Mouse (Mus musculus) forebrain, embryonic 13.5 days (tissue): ENCODE measurements around the gene Ubr1. TPM values are rescaled to one million over a fixed set of nuclear protein-coding genes. Genes with fewer than 3 reads are reported as not detected.

ENCODE experiments used
- ATAC-seq: fragments of 200-750 bp; cut with Nextera tagmentation; 2 replicates; pipeline ENCODE4 v1.8.0; 2017
- H3K27ac ChIP-seq: fragments of 300-500 bp; sonication (generic); 2 replicates; pipeline ENCODE4 v1.5.1; 2015; ENCODE audit warnings: inconsistent platforms, mild to moderate bottlenecking, moderate library complexity
- H3K27me3 ChIP-seq: fragments of 300-500 bp; sonication (generic); 2 replicates; pipeline ENCODE4 v1.6.1; 2015; ENCODE audit warnings: mild to moderate bottlenecking, inconsistent platforms
- H3K36me3 ChIP-seq: fragments of 300-500 bp; sonication (generic); 2 replicates; pipeline ENCODE4 v1.6.1; 2015; ENCODE audit warnings: mild to moderate bottlenecking, inconsistent platforms; ENCODE audit not compliant: poor library complexity, severe bottlenecking
- H3K4me1 ChIP-seq: fragments of 300-500 bp; sonication (generic); 2 replicates; pipeline ENCODE4 v1.6.1; 2015; ENCODE audit warnings: inconsistent platforms
- H3K4me2 ChIP-seq: fragments of 300-500 bp; sonication (generic); 2 replicates; pipeline ENCODE4 v1.6.1; 2015; ENCODE audit warnings: inconsistent platforms, mild to moderate bottlenecking, moderate library complexity
- H3K4me3 ChIP-seq: fragments of 300-500 bp; sonication (generic); 2 replicates; pipeline ENCODE4 v1.5.1; 2015; ENCODE audit warnings: mild to moderate bottlenecking, inconsistent platforms
- H3K9ac ChIP-seq: fragments of 300-500 bp; sonication (generic); 2 replicates; pipeline ENCODE4 v1.6.1; 2015; ENCODE audit warnings: mild to moderate bottlenecking, inconsistent platforms
- H3K9me3 ChIP-seq: fragments of 300-500 bp; sonication (generic); replicated peaks from 2 replicates; pipeline ENCODE4 v1.6.1; 2016; ENCODE audit warnings: inconsistent platforms
- WGBS: fragments of 180-500 bp; shearing (Covaris S2); methylation state at CpG from one replicate; pipeline ENCODE4 v1.1.7; 2015; 5-methylcytosine and 5-hydroxymethylcytosine counted together
- polyA plus RNA-seq: library from polyadenylated mRNA; unstranded; fragments of >200 nt; fragmentation: Nextera tagmentation; extraction: Ambion mirVana; gene quantifications from 2 replicates; pipeline ENCODE4 v1.2.1, GENCODE M21; 2015

The Ubr1 gene
- polyA plus RNA-seq, 1 experiment from 2014 or later: 32.1 TPM

DNA sequence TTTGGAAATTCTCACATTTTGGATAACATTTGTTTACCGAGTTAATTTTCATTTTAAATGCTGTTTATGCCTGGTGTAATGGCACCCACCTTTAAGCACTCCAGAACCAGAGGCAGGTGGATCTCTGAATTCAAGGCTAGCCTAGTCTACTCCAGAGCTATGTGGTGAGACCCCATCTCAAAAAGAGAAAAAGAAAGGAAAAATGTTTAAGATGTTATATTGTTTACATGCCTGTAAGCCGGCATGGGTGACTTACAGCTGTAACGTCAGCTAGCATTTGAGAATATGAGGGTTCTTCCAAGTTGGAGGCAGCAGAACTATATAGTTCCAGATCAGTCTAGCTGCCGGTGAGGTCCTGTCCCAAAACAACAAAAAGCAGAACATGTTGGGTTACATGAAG, 1.3 kb upstream of the Ubr1 start:
- no peak overlapping the region for H3K4me3 ChIP-seq
- no peaks in the 10 kb centered on the region for H3K36me3 ChIP-seq
- no peak overlapping the region for H3K9ac ChIP-seq
- no peak overlapping the region for H3K27ac ChIP-seq
- WGBS: 92% methylated on average over 4 of the region's 4 CpGs
- H3K4me2 ChIP-seq: no peak overlapping the region
- H3K27me3 ChIP-seq: no peaks in the 10 kb centered on the region
- H3K4me1 ChIP-seq: peaks cover 26% of the 10 kb centered on the region
- no peaks in the 10 kb centered on the region for H3K9me3 ChIP-seq
- ATAC-seq: no peak

DNA sequence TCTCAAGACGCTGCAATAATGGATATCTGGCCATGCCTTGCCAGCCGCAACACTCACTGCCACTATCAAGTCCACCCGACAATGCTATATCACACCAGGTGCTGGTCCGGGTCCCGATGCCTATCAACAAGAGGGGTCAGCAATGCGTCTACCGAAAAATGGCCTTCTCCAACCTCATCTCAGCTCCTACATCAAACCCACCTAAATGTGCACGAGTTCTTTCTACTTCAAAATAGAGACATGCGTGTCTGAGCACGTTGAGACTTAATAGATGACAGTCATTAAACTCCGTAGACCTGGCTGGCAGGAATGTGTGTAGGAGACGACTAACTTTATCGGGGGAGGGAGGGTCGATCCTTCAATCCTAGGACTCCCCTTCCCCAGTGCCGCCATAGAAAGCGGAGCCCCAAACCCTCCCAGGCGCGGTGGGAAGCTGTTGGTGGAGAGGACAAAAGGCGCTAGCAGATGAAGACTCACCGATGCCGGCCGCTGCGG, 423 bp downstream of the Ubr1 start:
- Histone ChIP-seq H3K4me3 (peak overlapping the region; percentile 84), H3K4me2 (peak overlapping the region; percentile 70), H3K27me3 (no peaks in the 10 kb centered on the region), H3K27ac (peak overlapping the region; percentile 85), H3K36me3 (no peaks in the 10 kb centered on the region), H3K9ac (peak overlapping the region; percentile 85), H3K4me1 (peaks cover 28% of the 10 kb centered on the region), H3K9me3 (no peaks in the 10 kb centered on the region)
- ATAC-seq: peak; percentile 85
- under 1% methylated on average over 23 of the region's 23 CpGs for WGBS

DNA sequence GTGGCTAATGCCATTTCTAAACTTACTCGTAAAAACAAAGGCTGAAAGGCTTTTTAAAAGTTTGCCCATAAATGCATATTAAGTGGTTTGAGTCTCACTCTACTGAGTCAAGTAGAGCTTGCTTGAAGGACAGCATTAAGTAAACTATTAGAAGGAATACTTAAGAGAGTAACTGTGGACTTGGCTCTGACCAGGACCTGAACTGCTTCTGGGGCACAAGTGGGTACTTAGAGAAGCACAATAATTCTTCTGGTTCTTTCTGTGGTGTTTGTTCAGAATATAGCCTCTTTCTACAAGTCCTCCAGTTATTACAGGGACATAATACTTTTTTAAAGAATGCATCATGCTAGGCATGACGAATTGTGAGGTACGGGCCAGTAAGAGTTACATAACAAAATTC, 5.0 kb downstream of the Ubr1 start:
- no peak for ATAC-seq
- H3K27me3 ChIP-seq: no peaks in the 10 kb centered on the region

DNA sequence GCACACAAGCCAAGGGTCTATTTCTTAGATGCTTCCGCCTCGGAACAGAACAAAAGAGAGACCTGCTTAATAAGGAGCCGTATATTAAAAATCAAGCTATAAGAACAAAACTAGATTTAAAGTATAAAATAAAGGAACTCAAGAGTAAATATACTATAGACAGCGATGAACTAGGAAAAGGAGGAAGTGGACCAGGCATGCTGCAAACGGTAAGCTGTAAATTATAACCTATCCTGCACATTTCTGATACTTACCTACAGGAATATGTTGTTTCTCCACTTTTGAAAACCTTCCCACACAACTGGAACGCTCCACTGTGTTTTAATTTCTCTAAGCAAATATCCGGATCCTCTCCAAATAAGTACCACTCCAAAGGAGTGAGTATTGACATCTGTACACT, 7.4 kb downstream of the Ubr1 start:
- Histone ChIP-seq H3K36me3 (peaks cover 10% of the 10 kb centered on the region), H3K27me3 (no peaks in the 10 kb centered on the region)

More for the DNA sequence above, 5.0 kb downstream of the Ubr1 start:
- H3K27ac ChIP-seq: no peak overlapping the region
- H3K36me3 ChIP-seq: no peaks in the 10 kb centered on the region
- H3K9ac ChIP-seq: no peak overlapping the region
- H3K4me3 ChIP-seq: no peak overlapping the region
- no peak overlapping the region for H3K4me2 ChIP-seq
- 86% methylated on average over 3 of the region's 3 CpGs for WGBS
- no peaks in the 10 kb centered on the region for H3K9me3 ChIP-seq
- H3K4me1 ChIP-seq: peaks cover 20% of the 10 kb centered on the region

DNA sequence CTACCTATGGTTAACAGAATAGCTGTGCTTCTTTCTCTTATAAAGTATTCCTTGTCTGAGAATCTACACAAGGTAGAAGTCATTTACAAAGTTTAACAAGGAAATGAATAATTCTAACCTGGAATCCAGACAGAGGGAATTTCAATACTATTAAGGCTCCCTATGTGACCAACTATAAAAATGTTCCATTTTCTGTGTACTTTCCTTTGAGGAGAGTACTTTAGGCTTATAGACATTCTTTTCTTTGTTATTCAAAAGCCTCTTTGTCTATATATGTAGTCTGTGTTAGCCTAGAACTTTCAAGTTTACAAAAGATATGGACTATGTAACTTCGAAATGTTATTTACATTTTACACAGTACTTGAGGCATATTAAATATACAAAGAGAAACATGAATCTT, 10.3 kb downstream of the Ubr1 start:
- Histone ChIP-seq H3K27me3 (no peaks in the 10 kb centered on the region), H3K27ac (no peak overlapping the region), H3K4me3 (no peak overlapping the region), H3K4me2 (no peak overlapping the region), H3K9ac (no peak overlapping the region), H3K9me3 (no peaks in the 10 kb centered on the region), H3K4me1 (no peaks in the 10 kb centered on the region), H3K36me3 (peaks cover 10% of the 10 kb centered on the region)
- no peak for ATAC-seq
- 91% methylated on average over 1 of the region's 1 CpGs for WGBS

More for the DNA sequence above, 7.4 kb downstream of the Ubr1 start:
- no peak overlapping the region for H3K4me2 ChIP-seq
- no peak overlapping the region for H3K27ac ChIP-seq
- H3K9me3 ChIP-seq: no peaks in the 10 kb centered on the region
- H3K4me1 ChIP-seq: peaks cover 4% of the 10 kb centered on the region; the same call in 1 of the 2 replicates
- WGBS: 93% methylated on average over 7 of the region's 7 CpGs
- no peak overlapping the region for H3K4me3 ChIP-seq
- H3K9ac ChIP-seq: no peak overlapping the region
- no peak for ATAC-seq

DNA sequence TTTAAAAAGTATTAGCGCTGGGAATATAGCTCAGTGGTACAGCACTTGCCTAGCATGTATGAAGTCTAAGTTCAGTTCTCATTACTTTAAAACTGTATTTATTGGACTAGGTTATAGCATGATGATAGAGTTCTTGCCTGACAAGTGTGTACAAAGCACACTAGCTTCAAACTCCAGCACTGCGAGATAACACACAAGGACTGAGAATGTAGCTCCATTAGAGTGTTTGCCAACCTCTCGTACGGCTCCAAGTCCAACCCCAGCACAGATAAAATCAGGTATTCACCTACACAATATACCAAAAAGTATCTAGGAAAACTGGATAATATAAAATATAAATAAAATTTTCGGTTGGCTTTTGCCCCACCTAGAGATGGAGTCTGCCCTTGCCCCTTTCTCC, 10.7 kb downstream of the Ubr1 start:
- ATAC-seq: no peak
- Histone ChIP-seq H3K36me3 (peaks cover 15% of the 10 kb centered on the region), H3K9ac (no peak overlapping the region), H3K9me3 (no peaks in the 10 kb centered on the region), H3K4me2 (no peak overlapping the region), H3K4me3 (no peak overlapping the region), H3K4me1 (no peaks in the 10 kb centered on the region), H3K27ac (no peak overlapping the region), H3K27me3 (no peaks in the 10 kb centered on the region)
- 94% methylated on average over 5 of the region's 5 CpGs for WGBS

DNA sequence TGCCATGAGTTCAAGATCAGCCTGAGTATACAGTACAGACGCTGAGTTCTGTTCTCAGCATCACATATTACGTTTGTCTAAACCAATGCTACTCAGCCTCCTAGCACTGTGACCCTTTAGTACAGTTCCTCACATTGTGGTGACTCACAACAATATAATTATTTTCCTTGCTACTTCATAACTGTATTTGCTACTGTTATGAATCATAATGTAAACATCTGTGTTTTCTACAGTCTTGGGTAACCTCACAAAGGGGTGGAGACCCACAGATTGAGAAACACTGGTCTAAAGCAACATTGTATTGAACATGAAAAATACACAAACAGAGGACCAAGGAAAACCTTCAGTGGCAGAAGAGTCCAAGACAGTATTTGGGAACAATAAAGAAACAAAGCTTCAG, 11.2 kb downstream of the Ubr1 start:
- no peak for ATAC-seq
- WGBS: 91% methylated on average over 2 of the region's 2 CpGs

DNA sequence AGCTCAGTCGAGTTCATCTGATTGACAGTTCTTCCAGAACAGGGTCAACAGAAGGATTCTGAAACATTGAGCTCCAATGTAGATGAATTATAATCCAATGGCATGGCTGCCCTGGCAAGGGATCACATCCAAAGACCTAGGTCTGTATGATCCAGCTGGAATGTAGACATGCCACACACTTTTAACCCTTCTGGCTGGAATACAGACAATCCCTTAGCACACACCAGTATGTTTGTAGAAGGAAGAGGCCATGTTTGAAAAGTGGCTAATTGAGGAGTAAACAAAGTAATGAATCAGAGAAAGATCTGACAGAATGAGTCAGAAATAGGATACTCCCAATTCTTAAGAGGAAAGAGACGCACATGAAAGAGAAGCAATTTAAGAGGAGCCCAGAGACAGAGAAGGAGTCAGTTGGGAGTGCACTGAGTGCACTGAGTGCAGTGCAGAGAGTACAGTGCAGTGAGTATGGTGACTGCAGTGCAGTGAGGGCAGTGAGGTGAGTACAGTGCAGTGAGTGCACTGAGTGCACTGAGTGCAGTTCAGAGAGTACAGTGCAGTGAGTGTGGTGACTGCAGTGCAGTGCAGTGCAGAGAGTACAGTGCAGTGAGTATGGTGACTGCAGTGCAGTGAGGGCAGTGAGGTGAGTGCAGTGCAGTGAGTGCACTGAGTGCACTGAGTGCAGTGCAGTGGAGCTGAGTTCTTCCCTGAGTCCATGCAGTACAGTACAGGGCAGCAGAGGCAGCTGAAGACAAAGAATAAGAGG, 18.2 kb downstream of the Ubr1 start:
- H3K9me3 ChIP-seq: no peaks in the 10 kb centered on the region
- ATAC-seq: no peak
- no peak overlapping the region for H3K4me3 ChIP-seq
- no peak overlapping the region for H3K9ac ChIP-seq
- peaks cover 57% of the 10 kb centered on the region for H3K36me3 ChIP-seq
- H3K27me3 ChIP-seq: no peaks in the 10 kb centered on the region
- 79% methylated on average over 2 of the region's 2 CpGs for WGBS
- no peak overlapping the region for H3K4me2 ChIP-seq
- H3K27ac ChIP-seq: no peak overlapping the region
- no peaks in the 10 kb centered on the region for H3K4me1 ChIP-seq

More for the DNA sequence above, 11.2 kb downstream of the Ubr1 start:
- no peaks in the 10 kb centered on the region for H3K4me1 ChIP-seq
- no peak overlapping the region for H3K9ac ChIP-seq
- H3K36me3 ChIP-seq: peaks cover 19% of the 10 kb centered on the region
- no peak overlapping the region for H3K4me3 ChIP-seq
- no peaks in the 10 kb centered on the region for H3K27me3 ChIP-seq
- H3K27ac ChIP-seq: no peak overlapping the region
- H3K4me2 ChIP-seq: no peak overlapping the region
- H3K9me3 ChIP-seq: no peaks in the 10 kb centered on the region

DNA sequence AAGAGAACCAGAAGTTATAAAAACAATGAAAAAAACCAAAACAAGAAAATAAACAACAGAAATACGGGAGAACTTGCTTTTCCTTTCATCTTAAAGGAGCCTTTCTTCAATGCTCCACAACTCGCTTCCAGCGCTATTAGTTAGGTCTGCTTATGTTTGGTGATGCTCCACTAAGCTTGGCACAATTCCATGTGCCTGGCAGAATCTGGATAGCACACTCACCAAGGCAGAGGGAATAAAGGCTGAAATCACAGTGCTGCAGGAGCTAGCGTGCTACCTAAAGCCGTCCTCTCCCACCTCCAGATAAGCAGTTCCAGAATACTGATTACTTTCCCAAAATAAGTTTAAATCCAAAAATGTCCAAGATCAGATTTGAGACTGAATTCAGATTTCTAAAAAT, 19.3 kb downstream of the Ubr1 start:
- Histone ChIP-seq H3K9me3 (no peaks in the 10 kb centered on the region), H3K4me3 (no peak overlapping the region), H3K36me3 (peaks cover 67% of the 10 kb centered on the region), H3K9ac (no peak overlapping the region), H3K4me2 (no peak overlapping the region), H3K27ac (no peak overlapping the region), H3K4me1 (no peaks in the 10 kb centered on the region), H3K27me3 (no peaks in the 10 kb centered on the region)
- 85% methylated on average over 5 of the region's 5 CpGs for WGBS
- no peak for ATAC-seq

DNA sequence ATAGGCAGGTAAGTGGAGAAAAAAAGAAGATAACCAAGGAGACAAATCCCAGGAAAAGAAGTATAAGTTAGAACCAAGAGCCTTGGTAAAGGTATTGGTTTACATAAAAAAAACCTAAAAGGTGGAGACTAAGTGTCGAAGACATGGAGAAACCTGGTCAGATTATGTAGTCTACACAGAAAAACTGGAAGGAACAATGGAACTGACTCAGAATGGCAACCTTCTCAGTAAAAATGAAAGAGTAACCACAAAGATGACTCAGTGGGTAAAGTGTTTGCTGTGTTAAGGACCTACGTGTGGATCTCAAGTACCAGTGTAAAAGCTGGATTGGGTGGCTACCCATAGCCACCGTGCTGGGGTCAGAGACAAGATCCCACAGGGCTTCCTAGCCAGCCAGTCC, 37.5 kb downstream of the Ubr1 start:
- no peaks in the 10 kb centered on the region for H3K4me1 ChIP-seq
- no peaks in the 10 kb centered on the region for H3K27me3 ChIP-seq
- no peak overlapping the region for H3K27ac ChIP-seq
- no peak for ATAC-seq
- no peak overlapping the region for H3K4me3 ChIP-seq
- WGBS: 97% methylated on average over 3 of the region's 3 CpGs
- no peak overlapping the region for H3K9ac ChIP-seq
- H3K4me2 ChIP-seq: no peak overlapping the region
- peaks cover 75% of the 10 kb centered on the region for H3K36me3 ChIP-seq
- H3K9me3 ChIP-seq: no peaks in the 10 kb centered on the region

DNA sequence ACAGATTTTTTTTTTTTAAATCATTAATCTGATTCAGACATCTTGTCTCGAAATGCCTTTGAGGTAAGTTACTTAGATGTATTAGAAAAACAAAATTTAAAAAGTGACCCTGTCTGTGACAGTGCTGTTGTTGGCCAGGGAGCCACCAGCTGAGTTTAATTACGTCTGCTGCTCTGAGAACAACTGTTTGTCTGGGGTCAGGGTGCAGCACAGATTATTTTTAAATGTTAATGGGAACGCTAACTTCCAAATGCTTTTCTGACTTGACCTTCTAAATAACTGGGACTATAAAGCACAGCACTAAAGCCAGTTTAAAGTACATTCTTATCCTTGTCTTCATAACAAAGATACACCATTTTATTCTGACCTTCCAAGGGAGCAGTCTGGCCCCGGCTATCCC, 61.0 kb downstream of the Ubr1 start:
- Histone ChIP-seq H3K36me3 (peaks cover 39% of the 10 kb centered on the region), H3K27me3 (no peaks in the 10 kb centered on the region), H3K4me1 (no peaks in the 10 kb centered on the region), H3K4me3 (no peak overlapping the region), H3K9me3 (no peaks in the 10 kb centered on the region), H3K4me2 (no peak overlapping the region), H3K9ac (no peak overlapping the region), H3K27ac (no peak overlapping the region)
- no peak for ATAC-seq
- 83% methylated on average over 4 of the region's 4 CpGs for WGBS

DNA sequence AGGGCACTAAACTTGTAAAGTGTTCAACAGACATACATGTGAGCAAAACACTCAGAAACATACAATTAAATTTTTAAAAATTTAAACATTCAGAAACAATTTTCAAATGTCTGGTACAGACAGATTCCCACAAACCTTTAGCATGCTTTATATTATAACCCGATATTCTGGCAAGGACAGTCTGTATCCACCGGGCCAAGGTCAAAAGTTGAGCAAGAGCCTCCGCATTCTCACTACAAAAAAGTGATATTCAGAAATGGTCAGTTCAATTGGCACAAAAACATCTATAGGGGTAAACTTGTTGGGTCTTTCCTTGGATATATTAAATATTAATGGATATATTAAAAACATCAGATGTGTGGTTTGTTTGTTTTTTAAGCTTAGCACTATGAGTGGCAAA, 74.2 kb downstream of the Ubr1 start:
- Histone ChIP-seq H3K27me3 (no peaks in the 10 kb centered on the region), H3K9me3 (no peaks in the 10 kb centered on the region), H3K4me2 (no peak overlapping the region), H3K4me3 (no peak overlapping the region), H3K36me3 (peaks cover 78% of the 10 kb centered on the region), H3K4me1 (no peaks in the 10 kb centered on the region), H3K27ac (no peak overlapping the region), H3K9ac (no peak overlapping the region)
- no peak for ATAC-seq
- 97% methylated on average over 3 of the region's 3 CpGs for WGBS

DNA sequence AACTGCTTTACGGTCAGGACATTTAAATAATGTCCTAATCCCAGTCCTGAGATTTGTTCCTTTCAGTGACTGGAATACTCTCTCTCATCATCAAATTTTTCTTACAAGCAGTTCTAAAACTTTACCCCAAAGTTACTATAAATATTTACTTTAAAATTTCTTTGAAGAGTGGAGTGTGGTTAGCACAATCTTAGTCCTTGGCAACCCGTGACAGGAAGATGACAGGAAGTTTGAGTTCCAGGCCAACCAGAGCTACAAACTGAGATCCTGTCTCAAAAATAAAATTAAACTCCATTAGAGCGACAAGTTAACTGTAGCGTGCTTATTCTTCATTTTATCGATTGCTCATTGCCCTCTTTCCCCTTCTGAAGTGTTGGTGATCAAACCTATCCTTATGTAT, 82.9 kb downstream of the Ubr1 start:
- H3K36me3 ChIP-seq: peaks cover 47% of the 10 kb centered on the region
- 93% methylated on average over 5 of the region's 5 CpGs for WGBS
- no peak for ATAC-seq
- no peaks in the 10 kb centered on the region for H3K9me3 ChIP-seq
- no peak overlapping the region for H3K4me3 ChIP-seq
- H3K27me3 ChIP-seq: no peaks in the 10 kb centered on the region
- no peak overlapping the region for H3K9ac ChIP-seq
- no peak overlapping the region for H3K27ac ChIP-seq
- H3K4me1 ChIP-seq: no peaks in the 10 kb centered on the region
- no peak overlapping the region for H3K4me2 ChIP-seq
